Mouse (Mus musculus) heart, postnatal 0 days (tissue): ENCODE results near the gene Hist2h3b.

Source experiments
- CTCF ChIP-seq: IDR thresholded peaks from 2 replicates; pipeline ENCODE4 v1.5.1; 2016; ENCODE audit warnings: antibody characterized with exemption, control low read depth, low read depth
- EP300 ChIP-seq: IDR thresholded peaks from 2 replicates; pipeline ENCODE4 v1.6.1; 2016; ENCODE audit warnings: antibody characterized with exemption, low read depth

- no peak for TF ChIP-seq CTCF
- TF ChIP-seq EP300: no peak
These were observed 6.1 kb upstream of the Hist2h3b start for GRCm38 (mm10) chr3:96262216-96262875.
